Mouse (Mus musculus) heart, embryonic 15.5 days (tissue): ENCODE measurements around the gene Clip1. TPM values are rescaled to one million over a fixed set of nuclear protein-coding genes. Genes with fewer than 3 reads are reported as not detected.

ENCODE experiments used
- ATAC-seq: fragments of 200-750 bp; cut with Nextera tagmentation; replicated peaks from 2 replicates; pipeline ENCODE4 v1.8.0; 2017; ENCODE audit warnings: low read depth, moderate TSS enrichment; ENCODE audit not compliant: insufficient number of reproducible peaks, insufficient read depth, low FRiP score
- H3K27ac ChIP-seq: fragments of 300-500 bp; sonication (generic); 2 replicates; pipeline ENCODE4 v1.5.1; 2015; ENCODE audit warnings: mild to moderate bottlenecking, inconsistent platforms
- H3K27me3 ChIP-seq: fragments of 300-500 bp; sonication (generic); 2 replicates; pipeline ENCODE4 v1.6.1; 2015; ENCODE audit warnings: inconsistent platforms
- H3K36me3 ChIP-seq: fragments of 300-500 bp; sonication (generic); 2 replicates; pipeline ENCODE4 v1.6.1; 2015; ENCODE audit warnings: mild to moderate bottlenecking, inconsistent platforms
- H3K4me1 ChIP-seq: fragments of 300-500 bp; sonication (generic); replicated peaks from 2 replicates; pipeline ENCODE4 v1.6.1; 2015; ENCODE audit warnings: inconsistent platforms
- H3K4me2 ChIP-seq: fragments of 300-500 bp; sonication (generic); 2 replicates; pipeline ENCODE4 v1.6.1; 2015; ENCODE audit warnings: inconsistent platforms, mild to moderate bottlenecking, moderate library complexity
- H3K4me3 ChIP-seq: fragments of 300-500 bp; sonication (generic); 2 replicates; pipeline ENCODE4 v1.5.1; 2015; ENCODE audit warnings: mild to moderate bottlenecking, inconsistent platforms
- H3K9ac ChIP-seq: fragments of 300-500 bp; sonication (generic); 2 replicates; pipeline ENCODE4 v1.6.1; 2015; ENCODE audit warnings: mild to moderate bottlenecking, inconsistent platforms
- H3K9me3 ChIP-seq: fragments of 300-500 bp; sonication (generic); replicated peaks from 2 replicates; pipeline ENCODE4 v1.6.1; 2016; ENCODE audit warnings: inconsistent platforms
- WGBS: fragments of 180-500 bp; shearing (Covaris S2); methylation state at CpG from one replicate; pipeline ENCODE4 v1.1.7; 2015; ENCODE audit warnings: mixed read lengths; 5-methylcytosine and 5-hydroxymethylcytosine counted together
- polyA plus RNA-seq: library from polyadenylated mRNA; unstranded; fragments of >200 nt; fragmentation: Nextera tagmentation; extraction: Ambion mirVana; gene quantifications from 2 replicates; pipeline ENCODE4 v1.2.1, GENCODE M21; 2015

The Clip1 gene
- polyA plus RNA-seq, 1 experiment from 2014 or later = 51.9 TPM

DNA sequence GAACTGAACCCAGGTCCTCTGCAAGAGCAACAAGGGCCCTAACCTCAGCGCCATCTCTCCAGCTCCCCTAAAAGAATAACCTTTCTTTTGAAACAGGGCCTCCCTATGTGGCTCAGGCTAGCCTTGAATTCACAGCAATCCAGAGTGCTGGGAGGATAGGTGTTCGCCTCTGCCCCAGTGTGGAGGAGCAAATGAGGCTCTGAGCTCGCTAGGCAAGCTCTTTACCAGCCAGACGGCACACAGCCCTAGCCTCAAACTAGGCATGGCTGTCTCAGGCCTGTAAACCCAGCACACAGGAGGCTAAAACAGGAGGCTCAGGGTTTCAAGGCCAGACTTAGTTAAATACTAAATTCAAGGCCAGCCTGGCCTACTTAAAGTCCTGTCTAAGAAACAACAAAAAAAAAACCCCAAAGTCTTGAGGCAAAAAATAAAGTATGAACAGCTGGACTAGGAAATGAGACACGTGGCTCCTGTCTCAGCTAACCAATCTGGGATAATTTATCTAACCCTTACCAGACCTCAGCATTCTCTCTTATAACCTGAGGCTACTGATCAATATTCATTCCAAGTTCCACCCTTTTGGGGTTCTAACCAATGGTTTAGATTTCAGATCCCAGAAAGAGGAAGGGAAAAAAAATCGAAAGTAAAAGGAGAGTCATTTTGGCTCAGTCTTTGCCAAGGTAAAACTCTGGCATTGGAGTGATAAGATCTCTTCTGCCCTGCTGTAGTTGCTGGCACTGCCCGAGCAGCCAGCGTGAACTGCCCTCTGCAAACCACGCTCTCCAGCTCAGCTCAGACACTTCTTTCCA, 14.2 kb downstream of the Clip1 start:
- H3K4me2 ChIP-seq = peak overlapping the region; percentile 35
- peaks cover 55% of the 10 kb centered on the region for H3K4me1 ChIP-seq
- ATAC-seq = no peak
- peak overlapping the region; percentile 63 for H3K27ac ChIP-seq
- no peak overlapping the region for H3K4me3 ChIP-seq
- no peaks in the 10 kb centered on the region for H3K9me3 ChIP-seq
- no peaks in the 10 kb centered on the region for H3K27me3 ChIP-seq
- H3K36me3 ChIP-seq = no peaks in the 10 kb centered on the region
- no peak overlapping the region for H3K9ac ChIP-seq
- 63% methylated on average over 9 of the region's 9 CpGs for WGBS

DNA sequence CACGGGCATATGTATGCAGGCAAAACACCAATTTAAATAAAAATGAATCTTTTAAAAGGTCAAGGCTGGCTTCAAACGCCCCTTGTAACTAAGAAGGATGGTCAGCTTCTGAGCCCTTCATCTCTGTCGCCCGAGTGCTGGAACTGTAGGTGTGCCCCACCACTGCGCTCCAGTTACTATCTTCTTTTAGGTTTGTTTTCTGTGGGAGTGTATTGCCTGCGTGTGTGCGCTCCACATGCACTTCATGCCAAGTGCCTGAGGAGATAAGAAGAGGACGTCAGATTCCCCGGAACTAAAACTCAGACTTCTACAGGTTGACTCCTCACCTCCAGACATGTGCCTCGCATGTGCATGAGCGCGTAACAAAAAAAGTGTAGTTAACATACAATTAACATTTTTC, 16.5 kb downstream of the Clip1 start:
- ATAC-seq = no peak
- no peak overlapping the region for H3K4me3 ChIP-seq

DNA sequence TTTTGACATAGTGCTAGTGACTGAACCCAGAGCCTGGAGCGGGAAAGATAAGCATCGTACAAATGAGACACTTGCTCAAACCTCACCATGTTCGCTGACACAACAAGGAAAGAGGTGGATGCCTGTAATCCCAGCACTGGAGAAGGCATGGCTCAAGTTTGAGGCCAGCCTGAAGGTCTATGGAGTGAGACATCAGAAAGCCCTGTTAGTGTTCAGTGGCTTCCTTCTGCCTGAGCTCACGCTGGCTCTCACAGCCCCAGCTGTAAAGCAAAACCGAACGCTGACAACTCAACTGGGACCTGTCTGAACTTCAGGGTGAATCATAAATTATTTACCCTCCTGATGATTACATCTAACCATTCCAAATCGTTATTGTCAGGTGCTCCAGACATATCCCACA, 18.5 kb downstream of the Clip1 start:
- WGBS = 64% methylated on average over 7 of the region's 7 CpGs
- no peaks in the 10 kb centered on the region for H3K9me3 ChIP-seq
- no peak for ATAC-seq
- H3K36me3 ChIP-seq = no peaks in the 10 kb centered on the region
- H3K27me3 ChIP-seq = no peaks in the 10 kb centered on the region
- no peak overlapping the region for H3K9ac ChIP-seq
- peaks cover 66% of the 10 kb centered on the region for H3K4me1 ChIP-seq
- H3K27ac ChIP-seq = peak overlapping the region; percentile 61
- no peak overlapping the region for H3K4me2 ChIP-seq
- no peak overlapping the region for H3K4me3 ChIP-seq

More for the DNA sequence above, 16.5 kb downstream of the Clip1 start:
- no peak overlapping the region for H3K9ac ChIP-seq
- H3K4me1 ChIP-seq = peaks cover 62% of the 10 kb centered on the region
- peak overlapping the region; percentile 38 for H3K27ac ChIP-seq
- H3K4me2 ChIP-seq = no peak overlapping the region
- no peaks in the 10 kb centered on the region for H3K27me3 ChIP-seq
- no peaks in the 10 kb centered on the region for H3K36me3 ChIP-seq
- 51% methylated on average over 12 of the region's 12 CpGs for WGBS
- no peaks in the 10 kb centered on the region for H3K9me3 ChIP-seq

DNA sequence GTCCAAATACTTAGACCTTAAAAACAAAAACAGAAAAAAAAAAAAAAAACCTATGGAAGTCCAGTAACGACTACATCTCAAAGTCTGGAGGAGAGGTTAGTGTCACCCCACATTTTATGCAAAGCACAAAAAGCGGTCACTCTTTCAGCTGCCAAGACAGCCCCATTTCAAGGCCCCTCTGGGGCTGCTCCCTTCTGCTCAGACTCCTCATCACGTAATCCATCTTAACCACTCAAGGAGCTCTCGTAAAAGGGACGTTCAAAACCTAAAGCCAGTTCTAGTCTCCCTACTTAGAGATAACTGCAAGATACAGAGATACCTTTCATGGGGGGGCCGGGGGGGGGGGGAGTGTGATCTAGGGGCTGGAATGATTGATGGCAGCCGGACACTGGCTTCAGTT, 20.1 kb downstream of the Clip1 start:
- H3K36me3 ChIP-seq = no peaks in the 10 kb centered on the region
- 61% methylated on average over 7 of the region's 7 CpGs for WGBS
- no peak overlapping the region for H3K4me3 ChIP-seq
- peak overlapping the region; percentile 61 for H3K27ac ChIP-seq
- no peaks in the 10 kb centered on the region for H3K27me3 ChIP-seq
- H3K9ac ChIP-seq = no peak overlapping the region
- H3K4me2 ChIP-seq = no peak overlapping the region
- H3K9me3 ChIP-seq = no peaks in the 10 kb centered on the region
- peaks cover 68% of the 10 kb centered on the region for H3K4me1 ChIP-seq
- no peak for ATAC-seq

DNA sequence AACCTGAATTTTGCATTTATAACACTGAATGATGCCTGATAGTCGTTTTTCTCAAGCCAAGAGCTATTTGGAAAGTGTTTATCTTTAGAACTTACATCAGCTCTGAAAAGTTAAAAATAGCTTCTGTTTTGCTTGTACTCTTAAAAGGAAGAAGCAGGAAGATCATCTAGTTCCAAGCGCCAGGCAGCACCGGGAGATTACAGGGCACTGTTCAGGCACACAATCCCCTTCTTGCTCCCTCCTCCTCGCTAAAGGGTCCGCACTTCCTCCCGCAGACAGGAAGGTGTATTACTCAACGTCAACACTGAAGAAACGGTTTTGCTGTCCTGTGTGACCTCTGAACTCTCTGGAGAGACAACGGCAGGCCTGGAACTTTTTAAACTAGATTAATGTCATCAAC, 22.4 kb downstream of the Clip1 start:
- Histone ChIP-seq H3K36me3 (no peaks in the 10 kb centered on the region), H3K4me1 (peaks cover 71% of the 10 kb centered on the region), H3K4me2 (peak overlapping the region; percentile 41), H3K9ac (peak overlapping the region; percentile 30; the same call in 1 of the 2 replicates), H3K9me3 (no peaks in the 10 kb centered on the region), H3K27ac (peak overlapping the region; percentile 89), H3K27me3 (no peaks in the 10 kb centered on the region), H3K4me3 (no peak overlapping the region)
- 2% methylated on average over 9 of the region's 9 CpGs for WGBS
- peak; percentile 78 for ATAC-seq

DNA sequence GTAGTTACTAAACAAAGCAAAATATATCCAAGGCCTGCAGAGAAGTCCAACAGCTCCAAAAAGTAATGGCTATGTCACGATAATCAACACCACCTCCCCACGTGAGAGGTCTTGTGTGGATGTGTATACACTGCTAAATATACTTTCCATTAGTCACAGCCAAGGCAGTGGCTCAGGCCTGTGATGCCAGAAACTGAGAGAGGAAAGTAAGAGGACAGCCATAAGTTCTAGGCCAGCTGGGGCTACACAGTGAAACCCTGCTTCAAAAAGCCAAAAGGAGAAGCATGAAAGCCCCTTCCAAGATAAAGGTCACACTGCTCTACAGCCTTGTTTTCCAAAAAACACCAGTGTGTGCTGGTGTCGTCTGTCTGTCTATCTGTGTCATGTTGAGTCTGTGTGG, 22.8 kb downstream of the Clip1 start:
- WGBS = 22% methylated on average over 3 of the region's 3 CpGs
- Histone ChIP-seq H3K27me3 (no peaks in the 10 kb centered on the region), H3K4me2 (peak overlapping the region; percentile 41; the same call in 1 of the 2 replicates), H3K9ac (0 out of 2 replicates have a peak overlapping the region, but pooled peaks have one; percentile 38), H3K27ac (peak overlapping the region; percentile 89), H3K4me3 (no peak overlapping the region), H3K36me3 (no peaks in the 10 kb centered on the region), H3K4me1 (peaks cover 66% of the 10 kb centered on the region), H3K9me3 (no peaks in the 10 kb centered on the region)
- ATAC-seq = peak; percentile 82

DNA sequence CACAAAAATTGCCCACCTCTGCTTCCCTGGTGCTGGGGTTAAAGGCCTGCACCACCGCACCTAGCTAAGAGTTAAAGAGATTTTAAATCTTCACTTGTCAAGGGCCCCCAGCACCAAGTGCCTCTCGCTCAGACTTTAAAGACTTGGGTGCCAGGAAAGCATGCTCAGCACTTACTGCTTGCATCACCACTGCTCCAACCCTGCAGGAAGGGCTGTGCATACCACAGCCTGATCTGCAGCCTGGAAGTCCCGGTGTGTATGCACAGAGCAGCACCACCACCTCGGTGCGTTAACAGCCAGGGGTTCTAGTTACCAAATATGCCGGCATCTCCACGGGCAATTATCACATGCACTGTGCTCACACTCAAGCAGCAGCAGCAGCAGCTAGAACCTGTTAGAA, 26.8 kb downstream of the Clip1 start:
- no peaks in the 10 kb centered on the region for H3K9me3 ChIP-seq
- WGBS = 20% methylated on average over 7 of the region's 7 CpGs
- peaks cover 8% of the 10 kb centered on the region; the same call in 1 of the 2 replicates for H3K36me3 ChIP-seq
- peak overlapping the region; percentile 41 for H3K4me2 ChIP-seq
- H3K9ac ChIP-seq = peak overlapping the region; percentile 38
- no peaks in the 10 kb centered on the region for H3K27me3 ChIP-seq
- H3K4me3 ChIP-seq = 0 out of 2 replicates have a peak overlapping the region, but pooled peaks have one; percentile 5
- H3K4me1 ChIP-seq = peaks cover 47% of the 10 kb centered on the region
- H3K27ac ChIP-seq = peak overlapping the region; percentile 60
- ATAC-seq = no peak

DNA sequence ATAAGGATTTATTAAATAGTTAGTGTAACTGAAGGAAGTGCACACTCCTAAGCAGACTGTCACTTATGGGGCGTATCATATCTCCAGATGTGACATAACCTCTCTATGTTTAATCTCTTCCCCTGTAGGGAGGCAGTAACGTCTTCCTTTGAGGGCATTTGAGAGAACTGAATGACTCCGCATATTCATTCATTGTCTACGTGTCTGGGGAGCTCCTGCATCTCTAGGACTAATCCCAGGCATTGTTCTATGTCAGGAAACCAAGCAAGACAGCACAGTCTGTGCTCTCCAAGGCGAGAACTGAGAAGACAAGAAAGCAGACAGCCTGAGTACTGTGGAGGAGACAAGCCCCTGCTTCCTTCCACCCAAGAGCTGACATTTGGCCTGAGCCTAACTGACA, 29.5 kb downstream of the Clip1 start:
- 65% methylated on average over 5 of the region's 5 CpGs for WGBS
- H3K27ac ChIP-seq = peak overlapping the region; percentile 49

DNA sequence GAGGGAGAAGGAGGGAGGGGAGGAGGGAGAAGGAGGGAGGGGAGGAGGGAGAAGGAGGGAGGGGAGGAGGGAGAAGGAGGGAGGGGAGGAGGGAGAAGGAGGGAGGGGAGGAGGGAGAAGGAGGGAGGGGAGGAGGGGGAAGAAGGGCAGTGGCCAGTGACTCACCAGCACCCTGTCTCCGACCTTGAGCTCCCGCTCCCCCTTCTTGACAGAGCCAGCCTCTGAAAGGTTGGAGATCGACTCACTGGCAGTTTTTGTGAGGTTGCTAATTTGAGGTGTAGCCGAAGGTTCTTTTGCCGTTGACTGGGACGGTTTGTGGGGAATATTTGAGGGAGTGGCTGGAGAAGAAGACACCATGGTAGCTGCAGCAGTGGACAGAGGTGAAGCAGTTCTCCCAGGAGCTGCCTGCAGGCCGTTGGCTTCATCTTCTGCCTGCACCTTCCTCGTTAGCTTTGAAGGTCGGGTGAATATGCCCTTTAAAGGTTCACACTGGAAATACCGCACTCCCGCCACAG, 31.1 kb downstream of the Clip1 start:
- Histone ChIP-seq H3K9ac (no peak overlapping the region), H3K27ac (no peak overlapping the region), H3K4me1 (peaks cover 10% of the 10 kb centered on the region), H3K27me3 (no peaks in the 10 kb centered on the region), H3K4me3 (no peak overlapping the region), H3K9me3 (no peaks in the 10 kb centered on the region), H3K36me3 (peaks cover 8% of the 10 kb centered on the region; the same call in 1 of the 2 replicates), H3K4me2 (no peak overlapping the region)
- 81% methylated on average over 11 of the region's 11 CpGs for WGBS
- no peak for ATAC-seq

More for the DNA sequence above, 29.5 kb downstream of the Clip1 start:
- H3K36me3 ChIP-seq = peaks cover 8% of the 10 kb centered on the region; the same call in 1 of the 2 replicates
- peaks cover 22% of the 10 kb centered on the region for H3K4me1 ChIP-seq
- H3K4me3 ChIP-seq = no peak overlapping the region
- 0 out of 2 replicates have a peak, but pooled peaks have one; percentile 45 for ATAC-seq
- H3K9ac ChIP-seq = no peak overlapping the region
- H3K27me3 ChIP-seq = no peaks in the 10 kb centered on the region
- H3K9me3 ChIP-seq = no peaks in the 10 kb centered on the region
- no peak overlapping the region for H3K4me2 ChIP-seq

DNA sequence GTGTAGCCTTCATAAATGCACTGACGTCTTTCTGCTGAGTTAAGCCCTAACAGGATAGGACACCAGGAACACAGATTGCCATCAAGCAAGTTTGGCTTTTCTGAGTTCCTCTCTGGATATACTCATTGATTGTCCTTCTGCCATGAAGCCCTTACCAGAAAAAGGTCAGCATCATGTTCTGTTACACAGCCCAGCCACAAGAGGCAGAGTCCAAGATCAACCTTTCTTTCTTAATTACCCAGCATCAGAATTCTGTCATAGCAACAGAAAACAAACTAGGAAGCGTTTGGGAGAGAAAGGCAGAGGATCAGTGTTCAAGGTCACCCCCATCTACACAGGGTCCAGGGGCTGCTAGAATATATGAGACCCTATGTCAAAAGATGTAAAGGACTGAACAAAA, 33.6 kb downstream of the Clip1 start:
- no peaks in the 10 kb centered on the region for H3K9me3 ChIP-seq
- H3K27me3 ChIP-seq = no peaks in the 10 kb centered on the region
- H3K36me3 ChIP-seq = peaks cover 20% of the 10 kb centered on the region
- ATAC-seq = no peak
- H3K4me2 ChIP-seq = no peak overlapping the region
- no peak overlapping the region for H3K4me3 ChIP-seq
- no peak overlapping the region for H3K27ac ChIP-seq
- H3K4me1 ChIP-seq = no peaks in the 10 kb centered on the region
- H3K9ac ChIP-seq = 0 out of 2 replicates have a peak overlapping the region, but pooled peaks have one; percentile 14
- 70% methylated on average over 2 of the region's 2 CpGs for WGBS

DNA sequence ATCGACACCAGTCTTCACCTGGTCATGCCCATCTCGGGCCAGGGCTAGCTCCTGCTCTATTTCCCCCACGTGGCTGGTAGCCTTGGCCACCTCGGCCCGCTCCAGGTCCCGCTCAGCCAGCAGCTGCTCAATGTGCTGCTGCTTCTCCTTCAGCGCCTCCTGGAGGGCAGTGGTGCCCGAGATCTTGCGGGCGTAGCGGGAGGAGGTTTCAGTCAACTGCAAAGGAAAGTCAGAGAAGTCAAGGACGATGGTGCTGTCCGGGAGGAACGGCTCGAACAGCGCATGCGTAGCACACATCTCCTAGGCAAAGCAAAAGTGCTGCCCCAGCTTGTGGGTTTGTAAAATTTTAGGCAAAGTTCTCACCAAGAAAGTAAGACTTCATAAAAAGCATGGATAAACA, 42.0 kb downstream of the Clip1 start:
- H3K27me3 ChIP-seq = no peaks in the 10 kb centered on the region
- WGBS = 91% methylated on average over 17 of the region's 17 CpGs
- H3K4me3 ChIP-seq = no peak overlapping the region
- H3K27ac ChIP-seq = no peak overlapping the region
- no peaks in the 10 kb centered on the region for H3K9me3 ChIP-seq
- no peak overlapping the region for H3K4me2 ChIP-seq
- H3K9ac ChIP-seq = no peak overlapping the region
- H3K4me1 ChIP-seq = 0 out of 2 replicates have a peak, but pooled peaks cover 2% of the 10 kb centered on the region
- no peak for ATAC-seq
- H3K36me3 ChIP-seq = peaks cover 51% of the 10 kb centered on the region
